Mouse (Mus musculus): Measurements from ENCODE around the gene Pdzd7. TPM values are rescaled to one million over a fixed set of nuclear protein-coding genes. Genes with fewer than 3 reads are reported as not detected.

Gene Pdzd7
- total RNA-seq, 1 experiment from 2014 or later = not detected

DNA sequence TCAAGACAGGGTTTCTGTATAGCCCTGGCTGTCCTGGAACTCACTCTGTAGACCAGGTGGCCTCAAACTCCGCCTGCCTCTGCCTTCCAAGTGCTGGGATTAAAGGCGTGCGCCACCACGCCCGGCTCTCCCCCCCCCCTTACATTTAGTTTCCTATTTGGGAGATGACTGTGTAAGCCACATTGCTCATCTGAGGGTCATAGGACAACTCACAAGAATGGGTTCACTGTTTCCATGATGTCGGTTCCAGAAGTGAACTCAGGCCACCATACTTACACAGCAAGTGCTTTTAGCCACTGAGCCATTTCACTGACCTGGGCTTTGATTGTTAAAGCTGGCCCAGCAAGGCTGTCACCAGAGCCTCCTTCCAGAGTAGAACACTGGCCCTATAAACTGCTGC lies 68.4 kb downstream of the Pdzd7 start:
- ATAC-seq (replicated peaks in 1 of 2; ENCODE audit: insufficient read depth in 1 of 2, low FRiP score in 2 of 2, low TSS enrichment in 1 of 2, low read depth in 1 of 2, poor library complexity in 2 of 2, severe bottlenecking in 2 of 2) = no peak

Other genes with a start within 250 kb of the Pdzd7 start
- gene Slf2, start 114.6 kb downstream of the Pdzd7 start, total RNA-seq (2017) = 59.2 and 61.2 TPM in 2 replicates
- 0.19 and 2.2 TPM in 2 replicates for gene Sema4g, start 56.6 kb downstream of the Pdzd7 start, total RNA-seq (2017)
- 26.6 and 31.0 TPM in 2 replicates for gene Twnk, start 40.1 kb downstream of the Pdzd7 start, total RNA-seq (2017)
- 14.6 and 25.5 TPM in 2 replicates for gene Mrpl43, start 39.3 kb downstream of the Pdzd7 start, total RNA-seq (2017)
- 25.8 and 29.3 TPM in 2 replicates for gene Lzts2, start 31.3 kb downstream of the Pdzd7 start, total RNA-seq (2017)
- gene Sfxn3, start 1.8 kb upstream of the Pdzd7 start, total RNA-seq (2017) = 12.0 and 16.0 TPM in 2 replicates
- 0.45 and 1.4 TPM in 2 replicates for gene Kazald1, start 29.5 kb upstream of the Pdzd7 start, total RNA-seq (2017)
- not detected in 2 replicates for gene Tlx1, start 105.0 kb upstream of the Pdzd7 start, total RNA-seq (2017)
- not detected in 2 replicates for gene Lbx1, start 190.1 kb upstream of the Pdzd7 start, total RNA-seq (2017)

Measured in hematopoietic stem cell, adult 5-6 weeks (primary cell).